Mouse (Mus musculus) forebrain, embryonic 15.5 days (tissue): ENCODE measurements at regions not wholly inside any gene's neighbourhood (a gene's known extent, or its start where the extent isn't known, plus 50 kb on each side); places are given as distances from the start of the nearest gene placed in this dataset.
"Not testable (repeated sequence)": the region's sequence is repeated elsewhere in the genome, so short reads cannot be mapped to it uniquely, and the experiment has no call there.

ENCODE experiments used
- ATAC-seq: fragments of 200-750 bp; cut with Nextera tagmentation; replicated peaks from 2 replicates; pipeline ENCODE4 v1.8.0; 2017; ENCODE audit warnings: mild to moderate bottlenecking, moderate TSS enrichment, moderate library complexity
- H3K27ac ChIP-seq: fragments of 300-500 bp; sonication (generic); replicated peaks from 2 replicates; pipeline ENCODE4 v1.5.1; 2015; ENCODE audit warnings: mild to moderate bottlenecking, inconsistent platforms
- H3K27me3 ChIP-seq: fragments of 300-500 bp; sonication (generic); 2 replicates; pipeline ENCODE4 v1.6.1; 2015; ENCODE audit warnings: inconsistent platforms
- H3K36me3 ChIP-seq: fragments of 300-500 bp; sonication (generic); 2 replicates; pipeline ENCODE4 v1.6.1; 2015; ENCODE audit warnings: mild to moderate bottlenecking, inconsistent platforms
- H3K4me1 ChIP-seq: fragments of 300-500 bp; sonication (generic); 2 replicates; pipeline ENCODE4 v1.6.1; 2015; ENCODE audit warnings: inconsistent platforms
- H3K4me2 ChIP-seq: fragments of 300-500 bp; sonication (generic); replicated peaks from 2 replicates; pipeline ENCODE4 v1.6.1; 2015; ENCODE audit warnings: mild to moderate bottlenecking, inconsistent platforms
- H3K4me3 ChIP-seq: fragments of 300-500 bp; sonication (generic); 2 replicates; pipeline ENCODE4 v1.5.1; 2015; ENCODE audit warnings: mild to moderate bottlenecking, inconsistent platforms
- H3K9ac ChIP-seq: fragments of 300-500 bp; sonication (generic); replicated peaks from 2 replicates; pipeline ENCODE4 v1.6.1; 2015; ENCODE audit warnings: mild to moderate bottlenecking, inconsistent platforms
- H3K9me3 ChIP-seq: fragments of 300-500 bp; sonication (generic); 2 replicates; pipeline ENCODE4 v1.6.1; 2016; ENCODE audit warnings: inconsistent platforms
- WGBS: fragments of 180-500 bp; shearing (Covaris S2); methylation state at CpG from one replicate; pipeline ENCODE4 v1.1.7; 2015; ENCODE audit warnings: mixed read lengths; 5-methylcytosine and 5-hydroxymethylcytosine counted together

GRCm38 (mm10) chr14:89642836-89643235, 1171.6 kb upstream of the Pcdh20 start:
- Histone ChIP-seq H3K36me3 (no peaks in the 10 kb centered on the region), H3K9me3 (no peaks in the 10 kb centered on the region), H3K4me1 (0 out of 2 replicates have a peak, but pooled peaks cover 3% of the 10 kb centered on the region), H3K4me2 (no peak overlapping the region), H3K9ac (no peak overlapping the region), H3K27ac (no peak overlapping the region), H3K4me3 (no peak overlapping the region), H3K27me3 (no peaks in the 10 kb centered on the region)
- WGBS = 88% methylated on average over 6 of the region's 6 CpGs
- no peak for ATAC-seq

GRCm38 (mm10) chr14:89639322-89639721, 1168.1 kb upstream of the Pcdh20 start:
- Histone ChIP-seq H3K4me1 (0 out of 2 replicates have a peak, but pooled peaks cover 3% of the 10 kb centered on the region), H3K4me3 (no peak overlapping the region), H3K9ac (no peak overlapping the region), H3K27me3 (no peaks in the 10 kb centered on the region), H3K27ac (no peak overlapping the region), H3K36me3 (no peaks in the 10 kb centered on the region), H3K4me2 (no peak overlapping the region), H3K9me3 (no peaks in the 10 kb centered on the region)
- peak; percentile 75 for ATAC-seq
- 76% methylated on average over 6 of the region's 6 CpGs for WGBS

GRCm38 (mm10) chr14:89636689-89637088, 1165.5 kb upstream of the Pcdh20 start:
- no peak overlapping the region for H3K9ac ChIP-seq
- H3K4me1 ChIP-seq = 0 out of 2 replicates have a peak, but pooled peaks cover 3% of the 10 kb centered on the region
- H3K36me3 ChIP-seq = no peaks in the 10 kb centered on the region
- no peaks in the 10 kb centered on the region for H3K9me3 ChIP-seq
- no peak overlapping the region for H3K4me3 ChIP-seq
- ATAC-seq = 0 out of 2 replicates have a peak, but pooled peaks have one; percentile 48
- no peak overlapping the region for H3K27ac ChIP-seq
- H3K4me2 ChIP-seq = no peak overlapping the region
- no peaks in the 10 kb centered on the region for H3K27me3 ChIP-seq
- WGBS = 52% methylated on average over 2 of the region's 2 CpGs

GRCm38 (mm10) chr14:89634559-89635124, 1163.4 kb upstream of the Pcdh20 start:
- ATAC-seq = no peak
- H3K27me3 ChIP-seq = no peaks in the 10 kb centered on the region
- 5% methylated on average over 1 of the region's 1 CpGs for WGBS
- no peak overlapping the region for H3K9ac ChIP-seq
- no peak overlapping the region for H3K4me3 ChIP-seq
- H3K9me3 ChIP-seq = no peaks in the 10 kb centered on the region
- H3K4me2 ChIP-seq = no peak overlapping the region
- no peaks in the 10 kb centered on the region for H3K36me3 ChIP-seq
- H3K27ac ChIP-seq = no peak overlapping the region
- 0 out of 2 replicates have a peak, but pooled peaks cover 3% of the 10 kb centered on the region for H3K4me1 ChIP-seq

DNA sequence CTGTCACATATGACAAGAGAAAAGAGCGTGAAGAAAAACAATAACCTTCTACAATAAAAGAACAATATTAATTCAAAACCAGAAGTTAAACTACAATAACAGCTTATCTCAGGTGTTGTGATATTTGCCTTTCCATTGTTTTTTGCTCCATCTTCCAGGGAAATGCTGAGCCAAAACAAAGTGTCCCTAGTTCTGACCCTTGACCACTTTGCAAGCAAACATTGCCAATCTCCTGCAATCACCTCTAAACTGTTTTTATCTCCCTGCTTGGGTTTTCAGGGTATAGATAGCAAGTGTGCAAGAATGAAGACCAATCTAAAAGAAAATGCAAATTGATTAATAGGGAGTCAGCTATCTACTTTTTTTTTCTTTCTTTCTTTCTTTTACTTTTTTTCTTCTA, 1162.5 kb upstream of the Pcdh20 start:
- no peaks in the 10 kb centered on the region for H3K36me3 ChIP-seq
- no peak overlapping the region for H3K4me2 ChIP-seq
- no peak overlapping the region for H3K4me3 ChIP-seq
- WGBS = 86% methylated on average over 1 of the region's 1 CpGs
- no peaks in the 10 kb centered on the region for H3K4me1 ChIP-seq
- no peaks in the 10 kb centered on the region for H3K9me3 ChIP-seq
- no peak for ATAC-seq
- no peaks in the 10 kb centered on the region for H3K27me3 ChIP-seq
- no peak overlapping the region for H3K27ac ChIP-seq
- no peak overlapping the region for H3K9ac ChIP-seq

DNA sequence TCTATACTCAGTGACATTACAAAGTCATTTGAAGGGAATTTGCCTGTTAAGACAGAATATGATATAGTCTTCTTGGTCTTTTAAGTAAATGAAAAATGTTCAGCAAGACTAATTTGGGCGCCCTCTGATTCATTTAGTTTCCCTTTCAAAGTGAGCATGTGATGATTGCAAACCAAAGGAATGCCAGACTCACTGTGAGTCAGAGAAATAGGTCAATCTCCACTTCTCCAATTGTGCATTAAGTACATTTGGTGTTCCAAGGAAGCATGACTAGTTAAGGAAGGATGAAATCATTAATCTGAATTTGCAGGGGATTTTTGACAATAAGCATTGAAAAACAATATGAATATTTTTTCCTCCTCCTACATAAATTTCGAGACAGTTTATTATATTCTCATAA, 1139.5 kb upstream of the Pcdh20 start:
- Histone ChIP-seq H3K4me3 (no peak overlapping the region), H3K4me1 (no peaks in the 10 kb centered on the region), H3K9me3 (no peaks in the 10 kb centered on the region), H3K27me3 (no peaks in the 10 kb centered on the region), H3K4me2 (no peak overlapping the region), H3K36me3 (no peaks in the 10 kb centered on the region), H3K27ac (no peak overlapping the region), H3K9ac (no peak overlapping the region)
- ATAC-seq = no peak
- WGBS = 78% methylated on average over 2 of the region's 2 CpGs

GRCm38 (mm10) chr14:89609666-89610448, 1138.7 kb upstream of the Pcdh20 start:
- WGBS = 53% methylated on average over 10 of the region's 10 CpGs
- ATAC-seq, H3K4me3 ChIP-seq, H3K36me3 ChIP-seq, H3K27me3 ChIP-seq, H3K9me3 ChIP-seq, H3K9ac ChIP-seq, H3K27ac ChIP-seq, H3K4me2 ChIP-seq, H3K4me1 ChIP-seq: not testable (repeated sequence)

GRCm38 (mm10) chr14:89607550-89607949, 1136.4 kb upstream of the Pcdh20 start:
- H3K27ac ChIP-seq = no peak overlapping the region
- H3K4me1 ChIP-seq = no peaks in the 10 kb centered on the region
- no peaks in the 10 kb centered on the region for H3K27me3 ChIP-seq
- H3K9ac ChIP-seq = no peak overlapping the region
- H3K4me3 ChIP-seq = no peak overlapping the region
- ATAC-seq = no peak
- H3K4me2 ChIP-seq = no peak overlapping the region
- H3K9me3 ChIP-seq = no peaks in the 10 kb centered on the region
- WGBS = 82% methylated on average over 1 of the region's 1 CpGs
- no peaks in the 10 kb centered on the region for H3K36me3 ChIP-seq

GRCm38 (mm10) chr14:89597812-89598211, 1126.6 kb upstream of the Pcdh20 start:
- Histone ChIP-seq H3K9ac (no peak overlapping the region), H3K4me2 (no peak overlapping the region), H3K36me3 (no peaks in the 10 kb centered on the region), H3K27me3 (no peaks in the 10 kb centered on the region), H3K9me3 (no peaks in the 10 kb centered on the region), H3K4me1 (no peaks in the 10 kb centered on the region), H3K27ac (no peak overlapping the region), H3K4me3 (no peak overlapping the region)
- WGBS = 76% methylated on average over 1 of the region's 1 CpGs
- ATAC-seq = no peak

DNA sequence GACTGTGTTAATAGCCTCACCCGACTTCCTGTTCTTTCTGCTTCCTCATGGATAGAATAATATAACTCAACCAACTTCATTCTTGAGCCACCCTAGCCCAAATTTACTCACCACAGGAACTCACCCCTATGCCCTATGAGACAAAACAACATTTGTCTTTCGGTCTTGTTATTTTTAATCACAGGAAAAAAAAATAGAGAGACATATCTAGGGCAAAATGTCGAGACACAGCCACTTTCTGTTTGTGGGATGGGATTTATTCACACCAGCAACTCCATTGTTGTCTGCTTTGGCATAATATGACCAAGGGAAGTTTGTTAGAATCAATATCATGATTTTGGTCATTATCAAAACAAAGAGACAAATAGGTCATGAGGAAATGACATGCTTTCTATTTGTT, 1102.4 kb upstream of the Pcdh20 start:
- no peak overlapping the region for H3K4me2 ChIP-seq
- no peak overlapping the region for H3K9ac ChIP-seq
- H3K36me3 ChIP-seq = no peaks in the 10 kb centered on the region
- no peak overlapping the region for H3K4me3 ChIP-seq
- ATAC-seq = no peak
- H3K27me3 ChIP-seq = no peaks in the 10 kb centered on the region
- 75% methylated on average over 3 of the region's 3 CpGs for WGBS
- no peak overlapping the region for H3K27ac ChIP-seq
- H3K4me1 ChIP-seq = no peaks in the 10 kb centered on the region
- H3K9me3 ChIP-seq = no peaks in the 10 kb centered on the region

DNA sequence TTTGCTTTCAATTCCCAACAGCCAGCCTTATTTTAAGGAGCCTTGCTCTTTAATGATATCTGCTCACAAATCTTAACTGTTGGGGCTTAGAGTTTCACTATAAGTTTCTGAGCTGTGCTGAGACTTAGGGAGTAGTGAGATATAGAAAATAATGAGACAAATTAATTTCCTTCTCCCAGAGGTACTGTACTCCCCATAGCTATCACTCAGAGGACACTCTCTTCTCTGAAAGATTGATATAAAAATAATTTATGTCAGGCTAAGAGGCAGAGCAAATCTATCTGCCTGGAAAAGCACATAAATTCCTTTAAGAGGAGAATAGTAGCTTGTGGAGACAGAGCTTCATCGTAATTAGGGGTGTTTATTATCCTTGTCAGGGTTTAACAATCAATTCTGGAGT, 1100.5 kb upstream of the Pcdh20 start:
- no peak for ATAC-seq
- no peak overlapping the region for H3K4me3 ChIP-seq
- H3K9ac ChIP-seq = no peak overlapping the region
- no peaks in the 10 kb centered on the region for H3K4me1 ChIP-seq
- no peaks in the 10 kb centered on the region for H3K27me3 ChIP-seq
- H3K36me3 ChIP-seq = no peaks in the 10 kb centered on the region
- 68% methylated on average over 1 of the region's 1 CpGs for WGBS
- no peak overlapping the region for H3K4me2 ChIP-seq
- H3K9me3 ChIP-seq = no peaks in the 10 kb centered on the region
- H3K27ac ChIP-seq = no peak overlapping the region

DNA sequence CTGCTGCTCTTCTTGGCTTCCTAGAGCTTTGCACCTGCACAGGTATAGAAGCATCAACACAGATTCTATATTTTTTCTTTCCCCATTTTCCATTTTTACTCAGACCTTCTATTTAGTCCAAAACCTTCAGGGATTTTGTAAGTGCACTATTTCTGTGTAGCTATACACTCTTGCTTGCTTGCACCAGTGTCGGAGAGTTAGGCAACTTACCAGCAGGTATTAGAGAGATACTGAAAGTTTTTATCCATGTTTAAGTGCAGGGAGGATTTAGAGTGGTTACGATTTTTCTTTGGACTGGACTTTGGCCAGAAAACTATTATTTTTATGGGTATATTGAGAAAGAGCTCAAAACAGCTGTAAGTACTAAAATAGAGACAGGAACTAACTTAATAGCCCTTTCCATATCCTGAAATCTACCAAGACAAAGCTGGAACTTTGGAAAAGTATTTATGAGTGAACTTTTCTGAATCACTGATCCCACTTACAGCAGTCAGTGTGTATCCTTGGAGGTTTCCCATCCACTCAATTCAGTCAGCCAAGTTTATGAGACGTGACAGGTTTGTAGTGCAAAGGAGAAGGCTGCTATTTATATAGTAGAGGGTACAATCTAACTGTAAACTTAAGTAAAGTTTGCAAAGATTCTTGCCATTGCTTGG, 1088.8 kb upstream of the Pcdh20 start:
- no peaks in the 10 kb centered on the region for H3K36me3 ChIP-seq
- no peak overlapping the region for H3K4me2 ChIP-seq
- H3K4me3 ChIP-seq = no peak overlapping the region
- no peak overlapping the region for H3K27ac ChIP-seq
- no peaks in the 10 kb centered on the region for H3K27me3 ChIP-seq
- no peak overlapping the region for H3K9ac ChIP-seq
- no peak for ATAC-seq
- WGBS = 83% methylated on average over 3 of the region's 3 CpGs
- no peaks in the 10 kb centered on the region for H3K9me3 ChIP-seq
- H3K4me1 ChIP-seq = no peaks in the 10 kb centered on the region
